Mouse (Mus musculus) ES-Bruce4 (cell line): ENCODE measurements around the gene Usp10.

Source experiments
- CTCF ChIP-seq: IDR thresholded peaks from one replicate; pipeline ENCODE4 v1.8.1; 2011; ENCODE audit warnings: low read depth, low read length
- EP300 ChIP-seq: IDR thresholded peaks from 2 replicates; pipeline ENCODE4 v1.6.1; 2011; ENCODE audit warnings: low read depth, low read length; ENCODE audit not compliant: insufficient read depth
- POLR2A ChIP-seq: IDR thresholded peaks from one replicate; pipeline ENCODE4 v1.8.1; 2011; ENCODE audit warnings: low read length; ENCODE audit not compliant: insufficient read depth

GRCm38 (mm10) chr8:119952282-119952681 lies 42.1 kb downstream of the Usp10 start:
- TF ChIP-seq POLR2A (no peak), CTCF (no peak), EP300 (no peak)
